Mouse (Mus musculus) erythroblast, embryonic 14.5 days (primary cell): ENCODE data around the gene Asap3.

ENCODE experiments used
- GATA1 ChIP-seq: IDR thresholded peaks from 2 replicates; pipeline ENCODE4 v1.6.1; 2012; ENCODE audit warnings: low read length, inconsistent platforms, mixed read lengths
- TAL1 ChIP-seq: IDR thresholded peaks from 3 replicates; pipeline ENCODE4 v1.6.1; 2012; ENCODE audit warnings: low read length, inconsistent platforms, mixed read lengths

- no peak for TF ChIP-seq TAL1
- TF ChIP-seq GATA1: no peak
Measured at GRCm38 (mm10) chr4:136285348-136285810, 79.2 kb downstream of the Asap3 start.
